Mouse (Mus musculus): ENCODE measurements around the gene Acot6.

- no peak for TF ChIP-seq EP300 (IDR thresholded peaks at IDR 0.05; ENCODE audit: insufficient read depth, low read depth, low read length)
- no peak for TF ChIP-seq POLR2A (IDR thresholded peaks at IDR 0.05; ENCODE audit: insufficient read depth, low read length)
- no peak for TF ChIP-seq CTCF (IDR thresholded peaks at IDR 0.05; ENCODE audit: low read depth, low read length)
These were observed 25.4 kb downstream of the Acot6 start for GRCm38 (mm10) chr12:84125892-84126291.

Measured in ES-Bruce4 (cell line).